Mouse (Mus musculus) monocyte, adult 2 months (primary cell): ENCODE results near the gene Gm21981.
A peak's percentile ranks its signal among the peaks of the same experiment; 100 is the strongest.
"Not testable (repeated sequence)": the region's sequence is repeated elsewhere in the genome, so short reads cannot be mapped to it uniquely, and the experiment has no call there.

Source experiments
- DNase-seq, 2 experiments: peaks; one replicate each; pipeline ENCODE4 v3.0.0; 2022; ENCODE audit warnings: low spot score in 2 of 2, low read depth in 1 of 2

Gm21981 gene

GRCm38 (mm10) chr17:47669166-47669565 is 25.1 kb downstream of the Gm21981 start:
- DNase-seq, result no peak

DNA sequence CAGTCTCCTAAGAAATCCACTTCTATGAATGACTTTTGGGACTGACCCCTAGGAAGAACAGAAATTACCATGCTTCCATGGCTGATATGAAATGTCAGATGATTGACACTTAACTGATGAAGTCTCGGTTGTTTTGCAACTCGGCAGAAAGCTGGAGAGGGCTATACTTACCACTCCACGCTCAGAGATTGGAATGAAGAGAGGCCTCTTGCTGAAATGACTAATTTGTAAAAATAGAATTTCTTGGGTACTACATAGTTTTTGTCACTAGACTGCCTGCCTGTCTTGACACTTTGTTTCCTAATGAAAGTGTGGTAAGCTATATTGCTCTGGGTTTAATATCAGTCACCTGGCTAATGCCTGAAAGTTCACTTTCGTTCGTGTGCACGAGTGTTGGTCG is 29.8 kb downstream of the Gm21981 start:
- no peak for DNase-seq

GRCm38 (mm10) chr17:47663009-47663713 is 31.1 kb downstream of the Gm21981 start:
- no peak for DNase-seq

- no peak for DNase-seq
These were observed 35.5 kb downstream of the Gm21981 start for GRCm38 (mm10) chr17:47658741-47659243.

- no peak for DNase-seq
These were observed 36.4 kb downstream of the Gm21981 start for GRCm38 (mm10) chr17:47657901-47658300.

GRCm38 (mm10) chr17:47655697-47656096 is 38.6 kb downstream of the Gm21981 start:
- DNase-seq, result no peak

DNA sequence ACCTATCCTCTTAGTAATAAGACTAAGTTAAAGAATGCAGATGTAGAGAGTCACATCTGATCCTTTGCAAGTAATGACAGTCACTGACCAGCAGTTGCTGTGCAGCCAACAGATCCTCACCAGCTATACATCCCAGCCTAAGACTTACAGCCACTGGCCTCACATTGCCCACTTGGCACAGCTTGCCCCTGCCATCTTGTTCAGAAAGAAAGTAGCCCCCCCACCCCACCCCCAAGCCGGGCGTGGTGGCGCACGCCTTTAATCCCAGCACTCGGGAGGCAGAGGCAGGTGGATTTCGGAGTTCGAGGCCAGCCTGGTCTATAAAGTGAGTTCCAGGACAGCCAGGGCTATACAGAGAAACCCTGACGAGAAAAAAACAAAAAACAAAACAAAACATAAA is 39.9 kb downstream of the Gm21981 start:
- not testable (repeated sequence) for DNase-seq

DNA sequence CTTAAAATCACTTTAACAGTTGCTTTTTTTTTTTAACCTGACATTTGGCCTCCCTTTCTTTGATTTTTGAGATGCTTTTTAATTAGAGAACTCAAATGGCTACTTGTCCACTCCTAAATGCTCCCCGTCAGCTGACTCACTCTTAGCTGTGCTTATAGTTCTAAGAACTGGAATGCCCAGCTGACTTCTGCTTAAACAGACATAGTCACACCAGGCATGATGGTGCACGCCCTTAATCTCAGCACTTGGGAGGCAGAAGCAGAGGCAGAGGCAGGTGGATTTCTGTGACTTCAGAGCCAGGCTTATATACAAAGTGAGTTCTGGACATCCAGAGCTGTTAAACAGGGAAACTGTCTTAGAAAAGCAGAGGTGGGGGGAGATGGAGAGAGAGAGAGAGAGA is 42.3 kb downstream of the Gm21981 start:
- DNase-seq, result no peak

DNA sequence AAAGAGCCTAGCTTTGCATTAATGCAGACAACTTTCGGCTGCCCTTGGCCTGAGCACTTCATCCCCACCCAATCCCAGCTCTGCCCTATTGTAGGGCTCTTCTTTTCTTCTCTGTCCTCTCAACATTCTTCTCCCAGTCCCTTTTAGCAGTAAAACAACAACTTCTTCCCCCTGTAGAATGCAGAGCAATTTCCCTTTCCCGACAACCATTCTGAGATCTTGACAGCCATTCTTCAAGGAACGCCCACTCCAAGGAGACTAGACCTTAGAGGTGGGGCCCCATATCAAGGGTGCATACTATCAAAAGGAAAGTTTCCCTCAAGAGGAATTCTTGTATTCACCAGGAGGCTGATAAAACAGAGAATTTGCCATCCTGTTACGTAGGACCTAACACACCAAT is 45.3 kb downstream of the Gm21981 start:
- no peak for DNase-seq

DNA sequence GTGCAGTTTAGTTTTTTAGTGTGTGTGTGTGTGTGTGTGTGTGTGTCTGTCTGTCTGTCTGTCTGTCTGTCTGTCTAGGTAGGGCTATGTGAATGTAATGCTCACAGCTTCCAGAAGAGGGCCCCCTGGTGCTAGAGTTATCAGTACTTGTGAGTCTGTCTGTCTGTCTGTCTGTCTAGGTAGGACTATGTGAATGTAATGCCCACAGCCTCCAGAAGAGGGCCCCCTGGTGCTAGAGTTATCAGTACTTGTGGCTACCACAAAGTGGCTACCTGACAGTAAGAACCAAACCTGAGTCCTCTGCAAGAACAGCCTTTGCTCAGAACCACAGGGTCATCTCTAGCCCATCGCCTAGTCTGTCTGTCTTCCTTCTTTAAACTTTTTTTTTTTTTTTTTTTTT is 47.6 kb downstream of the Gm21981 start:
- DNase-seq, result peak; percentile 35 to 58

GRCm38 (mm10) chr17:47642992-47643391 is 51.3 kb downstream of the Gm21981 start:
- DNase-seq, result no peak
